Mouse (Mus musculus): ENCODE measurements around the gene Unc13a. TPM values are rescaled to one million over a fixed set of nuclear protein-coding genes. Genes with fewer than 3 reads are reported as not detected.
A peak's percentile ranks its signal among the peaks of the same experiment; 100 is the strongest.

The Unc13a gene
- total and polyA plus RNA-seq, 3 experiments, result 4.4 to 10.5 (median 6.0) TPM

GRCm38 (mm10) chr8:71586891-71587290 lies 84.7 kb downstream of the Unc13a start:
- DNase-seq, result peak; percentile 62

- DNase-seq, result no peak
Observed at GRCm38 (mm10) chr8:71580201-71580600, 91.4 kb downstream of the Unc13a start.

- DNase-seq, result peak; percentile 89
Observed at GRCm38 (mm10) chr8:71579476-71579875, 92.1 kb downstream of the Unc13a start.

GRCm38 (mm10) chr8:71579009-71579408 lies 92.5 kb downstream of the Unc13a start:
- peak; percentile 71 for DNase-seq

- DNase-seq, result no peak
Observed at GRCm38 (mm10) chr8:71577856-71578387, 93.6 kb downstream of the Unc13a start.

GRCm38 (mm10) chr8:71575020-71575419 lies 96.5 kb downstream of the Unc13a start:
- DNase-seq, result no peak

- peak; percentile 80 for DNase-seq
Observed at GRCm38 (mm10) chr8:71574426-71574825, 97.1 kb downstream of the Unc13a start.

Small RNA genes within 50 kb of the gene (microRNA-seq; reads per million reads assigned to microRNA genes)
- gene Mir6769b, result 0.83 to 1.1 reads per million in 2 experiments

Other genes starting within 250 kb of the Unc13a start
- 10 to 100 TPM; 52.1 to 64.4 TPM for gene Abhd8, start 208.1 kb downstream of the Unc13a start, total RNA-seq (2021)
- 220 and 223 TPM in 2 replicates for gene Abhd8, start 208.1 kb downstream of the Unc13a start, polyA plus RNA-seq (2012; rRNA removed)
- 100 to 1,000 TPM; 130 to 133 TPM for gene Mrpl34, start 206.8 kb downstream of the Unc13a start, total RNA-seq (2021)
- 230 and 261 TPM in 2 replicates for gene Mrpl34, start 206.8 kb downstream of the Unc13a start, polyA plus RNA-seq (2012; rRNA removed)
- gene Dda1, start 202.6 kb downstream of the Unc13a start, total RNA-seq (2021), result 10 to 100 TPM; 54.7 to 76.7 TPM
- 129 and 149 TPM in 2 replicates for gene Dda1, start 202.6 kb downstream of the Unc13a start, polyA plus RNA-seq (2012; rRNA removed)
- 10 to 100 TPM in 1 of 2 experiments, 1 to 10 TPM in 1; 9.9 to 16.4 TPM for gene Ano8, start 185.8 kb downstream of the Unc13a start, total RNA-seq (2021)
- 44.9 and 54.6 TPM in 2 replicates for gene Ano8, start 185.8 kb downstream of the Unc13a start, polyA plus RNA-seq (2012; rRNA removed)
- gene Gtpbp3, start 183.7 kb downstream of the Unc13a start, total RNA-seq (2021), result 10 to 100 TPM; 15.6 to 26.7 TPM
- gene Gtpbp3, start 183.7 kb downstream of the Unc13a start, polyA plus RNA-seq (2012; rRNA removed), result 58.3 and 77.4 TPM in 2 replicates
- 100 to 1,000 TPM; 198 to 219 TPM for gene Plvap, start 160.0 kb downstream of the Unc13a start, total RNA-seq (2021)
- 559 and 580 TPM in 2 replicates for gene Plvap, start 160.0 kb downstream of the Unc13a start, polyA plus RNA-seq (2012; rRNA removed)
- gene Ccdc194, start 146.0 kb downstream of the Unc13a start, total RNA-seq (2021), result not detected
- gene Ccdc194, start 146.0 kb downstream of the Unc13a start, polyA plus RNA-seq (2012; rRNA removed), result not detected in 2 replicates
- gene Bst2, start 134.3 kb downstream of the Unc13a start, total RNA-seq (2021), result 10 to 100 TPM; 63.1 to 98.6 TPM
- 457 and 528 TPM in 2 replicates for gene Bst2, start 134.3 kb downstream of the Unc13a start, polyA plus RNA-seq (2012; rRNA removed)
- 10 to 100 TPM; 64.7 to 74.4 TPM for gene Mvb12a, start 128.8 kb downstream of the Unc13a start, total RNA-seq (2021)
- 230 and 237 TPM in 2 replicates for gene Mvb12a, start 128.8 kb downstream of the Unc13a start, polyA plus RNA-seq (2012; rRNA removed)
- 1 to 10 TPM; 4.1 to 6.8 TPM for gene Tmem221, start 112.9 kb downstream of the Unc13a start, total RNA-seq (2021)
- gene Tmem221, start 112.9 kb downstream of the Unc13a start, polyA plus RNA-seq (2012; rRNA removed), result 31.6 and 35.2 TPM in 2 replicates
- 1 to 10 TPM; 1.2 to 1.6 TPM for gene Nxnl1, start 105.2 kb downstream of the Unc13a start, total RNA-seq (2021)
- gene Nxnl1, start 105.2 kb downstream of the Unc13a start, polyA plus RNA-seq (2012; rRNA removed), result 0.26 and 0.54 TPM in 2 replicates
- 100 to 1,000 TPM; 195 to 212 TPM for gene Slc27a1, start 102.9 kb downstream of the Unc13a start, total RNA-seq (2021)
- 479 and 725 TPM in 2 replicates for gene Slc27a1, start 102.9 kb downstream of the Unc13a start, polyA plus RNA-seq (2012; rRNA removed)
- 100 to 1,000 TPM; 125 to 142 TPM for gene Pgls, start 79.6 kb downstream of the Unc13a start, total RNA-seq (2021)
- gene Pgls, start 79.6 kb downstream of the Unc13a start, polyA plus RNA-seq (2012; rRNA removed), result 675 and 694 TPM in 2 replicates
- gene Fam129c, start 74.1 kb downstream of the Unc13a start, total RNA-seq (2021), result 1 to 10 TPM; 2.1 to 2.5 TPM
- 2.0 and 2.5 TPM in 2 replicates for gene Fam129c, start 74.1 kb downstream of the Unc13a start, polyA plus RNA-seq (2012; rRNA removed)
- 10 to 100 TPM; 53.3 to 60.8 TPM for gene Colgalt1, start 60.8 kb downstream of the Unc13a start, total RNA-seq (2021)
- gene Colgalt1, start 60.8 kb downstream of the Unc13a start, polyA plus RNA-seq (2012; rRNA removed), result 201 and 217 TPM in 2 replicates
- 10 to 100 TPM in 1 of 2 experiments, 1 to 10 TPM in 1; 9.4 to 19.0 TPM for gene Jak3, start 4.5 kb upstream of the Unc13a start, total RNA-seq (2021)
- gene Jak3, start 4.5 kb upstream of the Unc13a start, polyA plus RNA-seq (2012; rRNA removed), result 32.3 and 44.2 TPM in 2 replicates
- 1 to 10 TPM; 7.1 to 7.5 TPM for gene Insl3, start 17.5 kb upstream of the Unc13a start, total RNA-seq (2021)
- 39.2 and 39.3 TPM in 2 replicates for gene Insl3, start 17.5 kb upstream of the Unc13a start, polyA plus RNA-seq (2012; rRNA removed)
- 1 to 10 TPM; 4.4 to 5.7 TPM for gene B3gnt3, start 30.0 kb upstream of the Unc13a start, total RNA-seq (2021)
- 14.4 and 17.5 TPM in 2 replicates for gene B3gnt3, start 30.0 kb upstream of the Unc13a start, polyA plus RNA-seq (2012; rRNA removed)
- gene Fcho1, start 54.0 kb upstream of the Unc13a start, total RNA-seq (2021), result 1 to 10 TPM; 1.8 to 2.7 TPM
- gene Fcho1, start 54.0 kb upstream of the Unc13a start, polyA plus RNA-seq (2012; rRNA removed), result 8.2 and 10.6 TPM in 2 replicates
- 1 to 10 TPM; 4.7 to 6.6 TPM for gene Zfp709, start 210.3 kb upstream of the Unc13a start, total RNA-seq (2021)
- 0.10 and 0.19 TPM in 2 replicates for gene Zfp709, start 210.3 kb upstream of the Unc13a start, polyA plus RNA-seq (2012; rRNA removed)
- gene Zfp882, start 236.9 kb upstream of the Unc13a start, total RNA-seq (2021), result 1 to 10 TPM; 5.7 to 7.3 TPM
- gene Zfp882, start 236.9 kb upstream of the Unc13a start, polyA plus RNA-seq (2012; rRNA removed), result 0.11 and 0.21 TPM in 2 replicates
- 10 to 100 TPM; 26.8 to 45.2 TPM for gene Zfp617, start 236.9 kb upstream of the Unc13a start, total RNA-seq (2021)
- gene Zfp617, start 236.9 kb upstream of the Unc13a start, polyA plus RNA-seq (2012; rRNA removed), result 0.59 and 0.71 TPM in 2 replicates

All from adrenal gland, adult 2 months (tissue).